Mouse (Mus musculus) right cerebral cortex, adult 2 months (tissue): Measurements from ENCODE around the gene Il17rb.

ENCODE experiments used
- DNase-seq, 2 experiments: peaks; one replicate each; pipeline ENCODE4 v3.0.0; 2021 to 2022; ENCODE audit warnings: low spot score in 2 of 2

Gene Il17rb

DNA sequence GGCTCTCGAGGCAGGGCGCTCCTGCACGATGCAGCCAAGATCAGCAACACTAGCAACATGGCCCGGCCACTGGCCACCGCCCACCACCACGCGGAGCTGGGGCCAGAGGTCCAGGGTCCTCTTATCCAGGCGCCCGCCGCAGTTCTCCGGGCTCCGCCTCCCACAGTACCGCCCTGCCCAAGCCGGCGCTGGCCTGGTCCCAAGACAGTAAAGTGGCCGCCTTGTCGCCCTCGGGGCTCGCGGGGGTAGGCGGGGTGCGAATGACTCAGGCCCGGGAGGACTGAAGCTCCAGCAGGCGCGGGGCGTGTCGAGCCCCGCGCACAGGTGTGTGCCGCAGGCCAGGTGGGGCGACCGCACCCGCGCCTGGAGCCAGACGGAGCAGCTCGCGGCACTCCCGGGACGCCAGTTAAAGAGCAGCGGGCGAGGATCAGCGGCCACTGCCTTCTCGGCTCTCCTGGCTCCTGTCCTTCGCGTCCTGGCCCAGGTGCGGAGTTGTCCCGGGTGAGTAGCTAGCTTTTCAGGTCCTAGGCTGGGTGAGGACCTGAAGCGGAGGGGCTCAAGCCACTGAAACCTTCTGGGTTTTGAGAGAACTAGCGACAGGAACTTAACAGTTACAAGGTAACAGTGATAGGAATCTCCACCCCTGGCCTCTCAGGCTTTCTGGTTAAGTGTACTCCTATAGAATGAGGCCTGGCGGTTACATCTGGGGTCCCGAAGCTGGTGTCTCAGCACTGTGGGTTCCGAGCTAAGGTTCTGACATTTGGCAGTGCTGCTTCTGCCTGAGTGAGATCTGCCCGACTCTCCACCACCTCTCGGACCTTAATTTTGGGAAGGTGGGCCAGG is at the start of gene Il17rb, which contains the start of gene Chdh:
Il17rb (minus strand) TSS at position 164 of the 843 bp plus-strand sequence.
Chdh (plus strand) TSS at position 291 of the 843 bp plus-strand sequence.
- DNase-seq, result no peak

DNA sequence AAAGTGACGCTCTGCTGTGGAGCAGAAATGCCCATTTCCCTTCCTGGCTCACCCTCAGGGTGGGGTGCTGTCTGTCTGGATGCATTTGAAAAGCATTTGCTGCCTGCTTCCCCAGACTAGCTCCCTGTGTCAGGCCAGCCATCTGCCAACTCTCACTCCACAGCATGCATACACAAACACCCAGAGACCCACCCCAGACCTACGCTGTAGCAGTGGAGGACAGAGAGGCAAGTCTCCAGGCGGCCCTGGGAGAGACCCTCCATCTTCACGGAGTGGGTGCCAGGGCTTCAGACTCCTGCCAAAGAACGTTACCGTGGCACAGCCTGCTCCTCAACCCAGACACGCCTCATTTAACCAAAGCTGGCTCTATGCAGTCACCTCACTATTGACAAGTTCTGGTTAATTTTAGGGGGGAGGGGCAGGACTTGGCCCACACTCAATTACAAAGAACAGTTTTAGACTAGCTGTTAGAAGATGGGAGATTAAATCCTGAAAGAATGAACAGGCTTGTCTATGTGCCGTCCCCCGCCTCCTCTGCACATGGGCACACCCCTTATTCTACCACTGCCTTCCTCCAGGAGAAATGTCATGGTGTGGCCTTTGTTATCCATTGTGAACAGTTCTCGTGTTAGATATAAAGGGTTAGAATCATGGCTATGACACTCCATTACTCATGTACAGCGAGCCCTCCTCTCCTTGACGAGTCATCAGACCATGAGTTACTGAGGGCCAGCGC is 47.5 kb upstream of the Il17rb start:
- no peak for DNase-seq

DNA sequence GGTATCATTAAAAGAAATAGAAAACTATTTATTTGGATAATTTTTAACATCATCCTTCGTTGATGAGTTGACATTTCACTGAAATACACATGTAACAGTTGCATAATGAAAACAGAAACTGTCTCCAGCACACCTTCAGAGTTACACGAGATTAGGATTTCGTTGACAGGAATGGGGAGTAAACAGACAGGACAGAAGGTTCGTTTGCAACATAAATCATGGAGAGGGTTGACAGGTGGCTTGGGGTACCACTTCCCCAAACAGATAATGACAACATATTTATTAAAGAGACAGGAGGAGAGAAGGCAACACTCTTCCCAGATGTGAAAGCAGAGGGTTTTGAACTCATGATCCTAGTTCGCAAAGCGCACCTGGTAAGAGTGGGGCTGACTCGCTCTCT is 46.2 kb upstream of the Il17rb start:
- DNase-seq, result no peak

DNA sequence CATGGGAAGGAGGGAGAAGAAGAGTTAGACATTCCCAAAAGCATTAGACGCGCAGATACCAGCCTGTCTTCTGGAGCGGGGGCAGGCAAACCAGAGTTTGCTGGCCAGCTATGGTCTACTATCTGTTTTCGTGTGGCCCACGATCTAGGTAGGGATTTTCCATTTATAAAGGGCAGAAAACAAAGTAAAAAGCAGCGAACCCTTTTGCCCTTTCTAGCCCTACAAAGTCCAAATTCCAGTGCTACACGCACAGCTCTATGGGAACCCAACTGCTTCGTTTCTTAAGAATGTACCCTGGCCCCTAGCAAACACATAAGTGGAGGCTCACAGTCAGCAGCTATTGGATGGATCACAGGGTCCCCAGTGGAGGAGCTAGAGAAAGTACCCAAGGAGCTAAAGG is 41.6 kb upstream of the Il17rb start:
- DNase-seq, result no peak

DNA sequence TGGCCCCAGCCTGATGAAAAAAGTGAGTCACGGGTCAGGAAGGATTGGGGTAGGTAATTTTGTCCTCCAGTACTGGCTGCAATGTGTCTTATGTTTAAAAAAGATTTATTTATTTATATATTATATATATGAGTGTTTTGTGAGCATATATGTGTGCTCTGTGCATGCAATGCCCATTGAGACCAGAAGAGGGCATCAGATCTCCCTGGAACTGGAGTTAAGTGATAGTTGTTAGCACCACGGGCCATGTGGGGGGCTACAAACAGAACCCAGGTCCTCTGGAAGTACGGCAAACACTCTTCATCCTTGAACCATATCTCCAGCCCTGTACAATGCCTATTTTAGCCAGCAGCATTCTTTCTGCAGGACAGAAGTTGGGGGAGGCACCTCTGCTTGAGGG is 39.4 kb upstream of the Il17rb start:
- no peak for DNase-seq

DNA sequence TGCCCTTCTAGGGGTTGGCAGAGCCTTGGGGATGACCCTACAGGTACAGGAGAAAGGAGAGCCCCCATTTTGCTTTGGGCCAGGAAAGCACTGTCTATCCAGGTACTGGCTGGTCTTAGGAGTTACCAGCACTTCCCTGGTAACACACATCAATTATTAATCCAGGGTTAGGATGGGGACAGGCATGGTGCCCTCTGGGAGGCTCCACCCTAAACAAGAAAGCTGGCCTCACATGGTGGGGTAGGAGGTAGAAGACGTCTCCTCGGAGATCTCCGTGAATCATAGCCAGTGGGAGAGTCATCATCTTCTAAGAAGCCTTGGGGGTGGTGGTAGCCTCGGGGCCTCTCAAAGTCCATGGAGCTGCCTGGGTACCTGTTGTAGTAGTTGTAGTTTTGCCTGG is 38.3 kb upstream of the Il17rb start:
- DNase-seq, result no peak

DNA sequence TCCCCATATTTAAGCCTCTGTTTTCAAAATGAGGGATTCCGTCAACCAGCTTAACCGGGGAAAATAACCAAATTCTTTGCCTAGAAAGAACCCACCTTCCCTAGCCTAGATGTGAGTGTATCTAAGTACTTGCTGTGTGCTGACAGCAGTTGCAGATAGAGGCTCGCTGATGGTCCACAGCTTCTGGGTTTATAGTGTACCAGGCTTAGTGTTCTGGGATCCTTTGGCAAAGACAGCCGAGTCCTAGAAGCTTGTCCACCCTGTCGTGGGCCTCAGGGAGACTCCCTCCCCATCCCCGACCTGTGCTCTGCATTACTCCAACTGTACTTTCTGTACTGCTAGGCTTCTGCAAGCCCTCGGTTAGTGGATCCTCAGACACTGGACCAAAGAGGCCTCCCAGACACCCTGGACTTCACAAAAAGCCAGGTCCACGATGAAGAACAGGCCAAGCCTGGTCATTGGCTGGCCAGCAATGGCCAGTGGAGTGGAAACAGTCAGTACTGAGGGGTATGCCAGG is 37.1 kb upstream of the Il17rb start:
- no peak for DNase-seq

DNA sequence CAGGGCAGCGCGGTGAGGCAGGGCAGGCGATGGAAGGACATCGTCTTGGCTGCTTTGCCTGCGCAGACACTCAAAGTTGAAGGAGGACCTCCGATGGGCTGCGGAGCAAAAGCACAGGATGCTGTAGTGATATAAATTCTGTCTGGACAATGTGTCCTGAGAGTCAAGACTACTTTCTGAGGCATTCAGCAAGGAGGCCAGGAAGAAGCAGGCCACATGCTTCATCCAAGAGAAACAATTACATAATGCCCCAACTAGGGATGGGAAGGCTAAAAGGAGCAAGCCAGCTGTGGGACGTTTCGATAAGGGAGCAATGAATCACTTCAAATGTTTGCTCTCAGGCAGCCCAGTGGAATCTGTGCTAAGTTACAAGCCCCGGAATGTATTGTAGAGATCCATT is 36.5 kb upstream of the Il17rb start:
- DNase-seq, result no peak

DNA sequence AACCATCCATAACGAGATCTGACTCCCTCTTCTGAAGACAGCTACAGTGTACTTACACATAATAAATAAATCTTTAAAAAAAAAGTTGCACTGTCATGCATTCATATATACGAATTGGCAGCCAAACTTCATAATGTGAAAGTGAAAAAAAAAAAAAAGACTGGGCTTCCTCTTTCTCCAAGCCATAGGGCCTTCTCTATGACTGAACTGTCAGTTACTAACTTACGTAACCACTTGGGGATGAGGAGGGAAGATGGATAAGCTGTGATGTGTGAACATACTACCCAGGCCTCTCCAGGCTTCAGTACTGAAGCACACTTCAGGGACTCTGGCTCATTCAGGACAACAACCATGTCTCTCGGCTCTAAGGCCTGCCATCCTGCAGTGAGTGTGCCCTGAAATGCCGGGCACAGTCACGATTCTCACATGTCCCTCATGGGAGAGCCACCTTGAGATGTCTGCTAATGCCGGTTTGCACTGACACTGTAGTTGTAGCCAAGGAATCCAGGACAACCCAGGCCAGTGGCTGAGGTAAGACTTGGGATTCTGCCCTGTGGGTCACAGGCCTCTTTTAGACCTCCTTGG is 34.8 kb upstream of the Il17rb start:
- DNase-seq, result no peak

DNA sequence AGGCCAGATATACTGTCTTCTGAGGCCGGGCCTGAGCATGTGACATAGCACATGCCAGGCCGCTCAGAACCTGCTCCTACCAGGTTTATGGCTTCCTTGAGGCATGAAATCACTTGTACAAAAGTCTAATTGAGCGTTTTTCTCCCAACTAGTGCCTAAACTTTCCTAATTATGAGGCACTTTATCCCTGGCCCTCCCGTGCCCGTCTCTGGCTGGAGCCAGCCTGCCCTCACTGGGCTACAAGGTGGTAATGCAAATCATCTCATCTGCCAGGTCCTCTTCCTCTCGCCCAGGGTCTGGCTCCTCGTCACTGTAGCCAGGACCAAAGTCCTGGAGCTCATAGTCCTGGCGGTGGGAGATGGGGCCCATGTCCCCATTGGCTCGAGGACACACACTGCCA is 33.1 kb upstream of the Il17rb start:
- no peak for DNase-seq

DNA sequence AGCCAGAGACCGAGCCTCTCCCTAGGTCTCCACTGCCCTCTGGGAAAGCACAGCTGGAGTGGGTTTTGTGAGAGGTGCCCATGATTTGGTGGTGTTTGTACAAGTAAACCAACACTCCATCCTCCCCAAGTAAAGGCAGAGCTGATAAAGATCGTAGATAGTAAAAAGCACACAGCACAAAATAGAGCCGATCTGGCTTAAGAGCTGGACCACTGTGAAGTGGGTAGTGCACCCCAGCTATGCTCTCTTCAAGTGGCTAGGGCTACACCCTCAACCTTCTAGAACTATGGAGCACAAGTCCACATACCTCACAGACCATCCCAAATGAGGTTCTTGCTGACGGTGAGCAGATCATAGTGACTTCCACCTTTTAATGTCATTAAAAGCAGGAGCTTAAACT is 30.7 kb upstream of the Il17rb start:
- no peak for DNase-seq

DNA sequence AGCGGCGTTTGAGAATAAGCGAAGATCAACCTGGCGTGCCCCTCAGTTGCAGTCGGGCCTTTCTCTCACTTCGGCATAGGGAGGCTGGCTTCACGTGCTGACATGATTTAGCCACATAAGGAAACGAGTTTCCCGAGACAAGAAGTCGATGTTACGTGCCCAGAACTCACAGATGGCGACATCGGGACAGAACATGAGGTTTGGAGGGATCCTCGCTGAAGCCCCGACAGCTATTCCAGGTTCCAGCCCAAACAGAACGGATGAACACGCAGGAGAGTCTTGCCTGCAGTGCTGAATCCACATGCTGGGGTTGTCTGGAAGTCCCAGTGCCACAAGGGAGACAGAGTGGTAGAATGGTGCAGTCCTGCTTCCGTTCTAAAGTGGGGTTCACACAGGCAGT is 29.7 kb upstream of the Il17rb start:
- DNase-seq, result no peak

DNA sequence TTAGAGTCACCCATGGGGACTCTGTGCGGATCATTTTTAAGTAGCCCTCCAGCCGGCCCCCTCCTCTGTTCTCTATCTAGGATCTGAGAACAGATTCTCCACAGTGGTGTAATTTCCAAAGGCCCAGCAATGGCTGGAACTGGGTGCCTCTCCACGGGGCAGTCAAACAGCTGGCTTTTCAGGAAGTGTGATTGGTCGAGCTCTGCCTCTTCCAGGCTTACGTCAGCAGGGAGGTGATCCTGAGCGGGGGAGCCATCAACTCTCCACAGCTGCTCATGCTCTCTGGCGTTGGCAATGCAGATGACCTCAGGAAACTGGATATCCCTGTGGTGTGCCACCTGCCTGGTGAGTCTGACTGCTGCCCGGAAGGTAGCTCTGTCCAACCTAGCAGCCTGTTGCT is 24.7 kb upstream of the Il17rb start:
- no peak for DNase-seq

DNA sequence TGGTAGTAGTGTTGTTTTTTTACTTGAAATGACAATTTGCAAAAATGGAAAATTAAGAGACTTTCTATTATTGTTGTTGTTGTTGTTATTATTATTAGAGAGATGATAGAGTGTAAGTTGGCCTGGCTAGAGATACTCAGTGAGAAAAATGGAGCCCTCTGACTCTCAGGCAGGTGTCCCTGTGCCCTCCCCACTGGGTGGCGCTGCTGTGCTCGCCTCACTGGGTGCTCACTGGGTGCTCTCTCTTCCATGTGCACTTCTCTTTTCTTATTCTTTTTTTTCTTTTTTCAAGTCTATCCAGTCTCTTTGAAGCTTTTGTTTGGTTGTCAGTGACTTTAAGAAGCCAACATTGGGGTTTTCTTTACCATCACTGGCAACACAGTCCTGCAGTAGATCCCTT is 18.7 kb upstream of the Il17rb start:
- DNase-seq, result no peak

DNA sequence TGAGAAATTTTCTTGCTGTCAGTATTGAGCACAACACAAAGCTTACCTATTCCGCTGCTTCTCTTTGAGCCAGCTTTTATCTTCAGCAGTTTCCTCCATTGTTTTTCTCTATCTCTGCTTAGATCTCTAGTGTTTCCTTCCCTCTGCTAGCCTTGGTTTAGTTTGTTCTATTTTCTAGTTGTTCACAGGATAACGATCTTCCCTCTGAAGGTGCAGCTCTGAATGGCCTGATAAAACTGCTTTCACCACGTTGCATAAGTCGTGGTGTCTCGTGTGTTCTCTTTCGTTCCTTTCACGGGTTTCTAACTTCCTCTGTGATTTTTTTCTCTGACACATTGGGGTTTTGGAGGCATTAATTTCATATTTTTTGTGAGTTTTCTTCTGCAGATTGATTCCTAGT is 15.7 kb upstream of the Il17rb start:
- no peak for DNase-seq

DNA sequence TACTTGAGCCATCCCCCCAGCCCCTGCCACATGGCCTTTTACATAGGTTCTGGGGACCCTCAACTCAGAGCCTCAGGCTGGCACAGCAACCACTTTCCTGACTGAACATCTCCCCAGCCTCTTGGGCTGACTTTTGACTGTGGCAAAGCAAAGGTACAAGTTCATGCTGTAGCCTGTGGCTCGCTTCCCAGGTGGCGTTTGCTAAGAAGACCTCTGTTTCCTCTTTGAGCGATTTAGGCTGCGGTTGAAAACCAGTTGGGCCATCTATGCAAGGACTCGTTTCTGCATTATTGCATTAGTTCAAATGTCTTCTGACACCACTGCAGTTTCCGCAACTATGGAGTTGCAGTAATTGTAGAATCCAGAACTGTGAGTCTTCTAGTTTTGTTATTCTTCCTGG is 13.8 kb upstream of the Il17rb start:
- no peak for DNase-seq

DNA sequence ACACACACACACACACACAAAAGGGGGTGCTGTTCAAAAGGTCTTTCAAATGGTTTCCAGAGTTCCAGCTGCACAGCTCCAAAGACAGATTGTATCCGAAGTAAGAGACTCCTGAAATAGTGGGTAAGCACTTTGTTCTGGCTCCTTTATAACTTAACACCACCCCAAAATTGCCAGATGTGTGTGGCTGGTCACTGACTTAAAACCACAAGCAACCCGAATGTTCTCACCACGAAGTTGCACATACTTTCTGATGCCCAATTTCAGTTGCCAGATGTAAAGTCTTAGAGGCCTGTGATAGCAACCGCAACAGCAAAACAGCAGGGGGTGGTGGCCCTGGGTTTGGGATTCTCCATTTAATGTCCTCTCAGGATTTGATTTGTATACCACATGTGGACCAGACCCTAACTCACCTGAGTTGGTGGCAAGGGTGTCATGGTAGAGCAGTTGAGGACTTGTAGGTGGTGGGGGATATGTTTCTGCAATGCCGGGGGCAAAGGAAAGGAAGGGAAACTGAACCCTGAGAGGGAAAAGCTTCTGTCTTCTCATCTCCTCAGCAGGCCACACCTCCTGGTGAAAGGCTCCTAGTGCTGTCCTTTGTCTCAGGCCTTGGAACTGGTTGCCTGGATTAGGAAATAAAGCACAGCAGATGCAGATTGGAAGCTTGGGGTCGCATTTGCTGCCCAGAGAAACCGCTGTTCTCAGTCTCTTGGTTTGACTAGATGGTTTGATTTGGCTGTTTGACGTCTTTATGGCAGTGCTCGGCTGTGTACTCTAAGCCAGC is 11.3 kb upstream of the Il17rb start:
- DNase-seq, result no peak

DNA sequence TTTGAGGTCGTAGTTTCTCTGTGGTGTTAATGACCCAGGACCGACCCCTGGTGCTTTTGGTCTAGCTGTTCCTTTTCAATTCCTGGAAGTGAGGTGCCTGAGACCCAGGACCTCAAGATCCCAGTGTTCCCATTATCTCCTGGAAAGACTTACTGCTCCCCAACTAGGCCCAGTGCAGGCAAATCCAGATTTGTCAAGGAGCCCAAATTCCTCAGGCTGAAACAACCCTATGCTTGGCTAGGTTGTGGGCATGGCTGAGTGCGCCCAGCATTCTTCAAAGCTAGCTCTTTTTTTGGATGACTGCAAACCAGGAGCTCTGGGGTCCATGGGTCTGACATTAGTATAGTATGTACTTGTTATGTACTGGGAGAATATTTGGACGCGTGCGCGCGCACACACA is 10.7 kb upstream of the Il17rb start:
- DNase-seq, result no peak

DNA sequence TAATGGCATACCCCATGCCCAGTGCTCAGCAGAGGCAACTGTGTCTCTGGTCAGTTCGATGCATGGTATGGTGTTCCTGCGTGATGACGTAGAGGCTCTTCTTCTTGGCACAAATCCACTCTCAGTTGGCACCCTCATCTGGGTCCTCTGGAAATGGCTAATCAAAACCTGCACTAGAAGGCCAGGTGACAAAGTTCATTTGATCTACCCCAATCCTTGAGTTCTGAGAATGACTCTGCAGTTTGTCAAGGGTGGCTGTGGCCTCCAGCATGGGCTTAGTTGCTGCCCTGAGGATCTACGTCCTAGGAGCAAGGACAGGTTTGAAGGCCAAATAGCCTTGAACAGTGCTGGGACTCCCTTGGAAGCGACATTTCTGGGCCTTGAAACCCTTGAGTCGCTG is 10.2 kb upstream of the Il17rb start:
- DNase-seq, result no peak

DNA sequence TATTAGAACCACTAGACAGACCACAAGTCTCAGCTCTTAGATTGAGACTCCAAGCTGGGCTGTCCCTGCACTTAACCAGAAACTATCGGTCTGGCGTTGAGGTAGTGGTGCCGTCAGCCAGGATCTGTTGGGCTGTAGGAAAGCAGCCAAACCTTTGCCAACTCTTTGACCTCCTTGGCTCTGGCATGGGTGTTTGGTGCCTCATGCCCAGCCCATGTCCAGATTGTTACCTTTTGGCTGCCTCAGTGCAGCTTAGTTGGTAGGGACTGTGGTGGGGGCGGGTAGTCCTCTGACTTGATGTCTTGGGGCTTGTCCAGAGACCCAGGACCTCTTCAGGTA is 9.7 kb upstream of the Il17rb start:
- no peak for DNase-seq

DNA sequence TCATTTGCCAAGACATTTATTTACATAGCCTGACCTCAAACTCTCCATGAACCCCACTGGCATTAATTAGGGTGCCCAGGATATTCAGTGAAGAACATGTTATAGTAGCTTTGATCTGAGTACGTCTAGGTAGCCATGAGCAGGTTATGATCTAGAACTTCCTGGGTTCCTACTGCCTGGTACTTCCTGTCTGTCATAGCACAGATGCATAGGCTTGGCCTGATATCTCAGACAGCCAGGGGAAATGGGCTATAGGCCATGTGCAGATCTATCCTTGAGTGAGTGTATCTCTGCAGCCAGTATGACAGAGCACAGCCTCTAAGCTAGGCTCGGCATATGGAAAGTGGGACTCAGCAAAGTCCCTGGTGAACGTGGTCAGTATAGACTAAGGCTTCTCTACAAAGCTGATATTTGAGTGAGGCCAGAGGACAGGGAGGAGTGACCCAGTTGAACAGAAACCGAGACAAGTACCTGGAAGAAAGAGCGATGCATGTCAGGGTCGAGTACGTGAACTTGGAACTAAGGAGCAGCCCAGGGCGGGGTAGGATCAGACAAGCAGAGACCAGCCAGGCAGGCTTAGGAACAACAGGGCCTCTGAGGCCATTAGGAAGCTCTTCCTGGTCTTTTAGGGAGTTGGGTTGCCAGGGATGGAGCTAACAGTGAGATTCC is 9.2 kb upstream of the Il17rb start:
- no peak for DNase-seq
